Mouse (Mus musculus): ENCODE measurements around the gene Wdr53.
A peak's percentile ranks its signal among the peaks of the same experiment; 100 is the strongest.
"Not testable (repeated sequence)": the region's sequence is repeated elsewhere in the genome, so short reads cannot be mapped to it uniquely, and the experiment has no call there.

The Wdr53 gene

GRCm38 (mm10) chr16:32246952-32247370 is at the start of gene Wdr53, which contains the start of gene Fbxo45:
Gene Wdr53 (plus strand): TSS chr16:32247227.
Gene Fbxo45 (minus strand): TSS chr16:32247158.
- DNase-seq (ENCODE audit: low spot score) = peak; percentile 97

GRCm38 (mm10) chr16:32200256-32201003 is 46.6 kb upstream of the Wdr53 start:
- DNase-seq (ENCODE audit: low spot score) = no peak

DNA sequence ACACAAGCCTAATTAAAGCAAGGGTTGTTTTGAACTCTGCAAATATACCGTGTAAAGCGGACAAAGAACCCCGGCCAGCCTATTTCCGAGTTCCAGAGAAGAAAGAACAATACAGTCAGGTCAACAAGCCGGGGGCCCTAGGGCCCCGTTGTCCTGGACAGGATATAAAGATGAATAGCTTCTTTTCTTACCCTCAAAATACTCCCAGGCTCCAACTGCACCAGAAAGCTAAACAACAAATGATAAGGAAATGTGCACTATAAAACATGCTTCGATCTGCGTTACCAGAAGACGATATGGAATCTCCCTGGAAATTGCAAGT is 46.1 kb upstream of the Wdr53 start:
- no peak for DNase-seq (ENCODE audit: low spot score)

GRCm38 (mm10) chr16:32202681-32203080 is 44.3 kb upstream of the Wdr53 start:
- peak; percentile 40 for DNase-seq (ENCODE audit: low spot score)

GRCm38 (mm10) chr16:32204902-32205301 is 42.1 kb upstream of the Wdr53 start:
- DNase-seq (ENCODE audit: low spot score) = peak; percentile 31

GRCm38 (mm10) chr16:32214156-32214555 is 32.9 kb upstream of the Wdr53 start:
- DNase-seq (ENCODE audit: low spot score) = no peak

- DNase-seq (ENCODE audit: low spot score) = no peak
Measured at GRCm38 (mm10) chr16:32214804-32215576, 32.0 kb upstream of the Wdr53 start.

DNA sequence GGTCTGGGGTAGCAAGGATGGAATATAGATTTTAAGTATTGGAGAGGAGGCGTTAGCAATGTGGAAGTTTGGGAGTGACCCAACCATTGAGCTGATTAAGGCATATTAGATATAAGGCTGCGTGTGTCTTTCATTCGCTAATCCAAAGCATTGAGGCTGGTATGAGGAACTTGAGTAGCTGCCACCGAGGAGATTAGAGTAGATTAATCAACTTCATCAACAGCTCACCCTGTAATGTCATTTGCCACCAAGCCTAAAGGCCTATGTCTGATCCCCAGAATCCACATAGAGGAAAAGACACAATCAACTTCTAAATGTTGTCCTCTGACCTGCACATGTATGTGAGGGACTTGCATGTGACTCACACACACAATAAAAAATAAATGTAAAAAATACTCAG is 25.2 kb upstream of the Wdr53 start:
- DNase-seq (ENCODE audit: low spot score) = no peak

DNA sequence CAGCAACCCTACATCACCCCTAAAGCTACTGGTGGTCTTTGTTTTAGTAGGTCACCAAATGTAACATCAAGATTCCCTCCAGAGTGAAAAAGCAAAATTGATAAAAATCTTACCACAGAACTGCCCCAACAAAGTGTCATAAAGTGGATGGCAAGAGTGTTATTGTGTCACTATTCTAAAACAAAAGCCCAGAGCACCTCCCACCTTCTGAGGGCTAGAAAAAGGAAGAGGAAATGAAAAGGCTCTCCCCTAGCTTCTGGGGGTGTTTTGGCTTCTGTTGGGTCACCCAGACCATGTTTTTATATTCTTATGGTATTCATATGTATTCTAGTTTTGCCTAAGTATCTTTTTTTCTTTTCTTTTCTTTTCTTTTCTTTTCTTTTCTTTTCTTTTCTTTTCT is 24.6 kb upstream of the Wdr53 start:
- DNase-seq (ENCODE audit: low spot score) = no peak

DNA sequence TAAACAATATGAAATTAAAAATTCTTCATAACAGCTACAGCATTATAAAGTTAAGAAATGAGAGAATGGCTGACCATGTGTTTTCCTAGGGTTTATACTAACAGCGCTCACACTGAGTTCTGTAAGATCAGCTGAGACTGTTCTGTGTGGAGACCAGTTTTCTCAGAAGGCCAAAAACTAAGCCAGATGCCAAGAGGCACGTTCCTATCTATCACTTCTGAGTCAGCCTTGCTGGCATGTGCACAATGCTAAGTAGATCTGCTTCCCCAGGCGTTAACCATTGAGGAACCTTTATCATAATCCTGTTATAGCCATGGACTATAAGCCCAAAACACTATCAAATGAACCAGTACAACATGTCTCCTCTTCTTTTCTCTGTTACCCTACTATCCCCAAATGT is 15.0 kb upstream of the Wdr53 start:
- DNase-seq (ENCODE audit: low spot score) = not testable (repeated sequence)

GRCm38 (mm10) chr16:32237930-32238680 is 8.9 kb upstream of the Wdr53 start:
- DNase-seq (ENCODE audit: low spot score) = peak; percentile 34

DNA sequence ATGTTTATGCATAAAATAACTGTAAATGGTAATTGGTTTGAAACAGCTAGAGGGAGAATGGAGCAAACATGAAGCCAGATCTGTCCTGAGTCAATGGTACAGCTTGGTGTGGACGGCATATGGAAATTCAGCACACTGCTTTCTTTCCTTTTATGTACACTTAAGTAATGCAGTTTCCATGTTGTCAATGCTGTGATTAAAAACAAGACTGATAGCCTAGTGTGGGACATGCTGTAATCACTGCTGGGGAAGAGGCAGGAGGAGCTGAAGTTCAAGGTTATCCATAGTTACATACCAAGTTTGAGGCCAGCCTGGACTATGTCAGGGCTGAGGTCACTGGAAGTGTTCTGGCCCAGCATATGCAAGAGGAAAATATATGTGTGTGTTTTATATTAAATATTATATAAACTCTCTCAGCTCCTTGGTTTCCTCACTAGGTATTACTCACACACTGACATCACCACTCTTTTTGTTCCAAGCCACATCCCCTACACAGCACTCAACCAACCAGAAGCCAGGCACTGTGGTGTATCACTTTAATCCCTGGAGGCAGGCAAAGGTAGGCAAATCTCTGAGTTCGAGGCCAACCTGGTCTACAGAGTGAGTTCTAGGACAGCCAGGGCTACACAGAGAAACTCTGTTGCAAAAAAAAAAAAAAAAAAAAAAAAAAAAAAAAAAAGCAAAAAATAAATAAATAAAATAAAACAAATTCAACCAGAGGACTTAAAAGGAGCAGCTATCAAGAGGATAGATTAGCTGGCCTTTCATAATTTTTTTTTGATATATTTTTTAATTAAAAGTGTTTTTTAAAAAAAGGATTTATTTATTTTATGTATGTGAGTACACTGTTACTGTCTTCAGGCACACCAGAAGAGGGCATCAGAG is 7.4 kb upstream of the Wdr53 start:
- DNase-seq (ENCODE audit: low spot score) = no peak

- no peak for DNase-seq (ENCODE audit: low spot score)
Measured at GRCm38 (mm10) chr16:32243901-32244300, 3.1 kb upstream of the Wdr53 start.

- no peak for DNase-seq (ENCODE audit: low spot score)
Measured at GRCm38 (mm10) chr16:32246351-32246791, 656 bp upstream of the Wdr53 start.

DNA sequence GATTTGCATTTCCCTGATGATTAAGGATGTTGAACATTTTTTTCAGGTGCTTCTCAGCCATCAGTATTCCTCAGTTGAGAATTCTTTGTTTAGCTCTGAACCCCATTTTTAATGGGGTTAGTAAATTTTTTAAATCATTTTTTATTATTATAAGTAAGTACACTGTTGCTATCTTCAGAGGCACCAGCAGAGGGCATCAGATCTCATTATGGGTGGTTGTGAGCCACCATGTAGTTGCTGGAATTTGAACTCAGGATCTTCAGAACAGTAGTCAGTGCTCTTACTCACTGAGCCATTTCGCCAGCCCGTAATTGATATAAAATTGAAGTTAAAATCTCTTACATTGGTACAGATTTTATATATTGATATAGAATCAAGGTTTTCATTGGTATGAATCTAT is 17.2 kb downstream of the Wdr53 start:
- not testable (repeated sequence) for DNase-seq (ENCODE audit: low spot score)

DNA sequence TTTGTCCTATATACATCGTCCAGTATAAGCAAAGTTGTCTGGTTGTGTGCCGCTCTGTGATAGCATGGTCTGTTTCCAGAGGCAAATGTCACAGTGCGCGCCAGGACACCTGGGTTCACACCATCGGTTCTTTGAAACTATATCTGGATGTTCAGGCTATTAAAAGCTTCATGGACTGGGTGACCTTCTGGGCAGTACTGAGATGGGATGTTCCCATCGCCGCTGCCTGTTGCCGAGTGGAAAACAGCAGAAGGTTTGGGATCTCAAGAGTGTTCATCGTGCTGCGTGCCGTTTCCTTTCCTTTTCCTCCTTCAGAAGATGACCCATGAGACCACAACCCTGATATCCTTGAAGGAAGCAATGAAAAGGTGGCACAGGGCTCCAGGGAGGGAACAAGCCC is 24.3 kb downstream of the Wdr53 start, which contains the start of gene Smco1:
Smco1 (plus strand) TSS at position 178 of the 400 bp plus-strand sequence.
- no peak for DNase-seq (ENCODE audit: low spot score)

DNA sequence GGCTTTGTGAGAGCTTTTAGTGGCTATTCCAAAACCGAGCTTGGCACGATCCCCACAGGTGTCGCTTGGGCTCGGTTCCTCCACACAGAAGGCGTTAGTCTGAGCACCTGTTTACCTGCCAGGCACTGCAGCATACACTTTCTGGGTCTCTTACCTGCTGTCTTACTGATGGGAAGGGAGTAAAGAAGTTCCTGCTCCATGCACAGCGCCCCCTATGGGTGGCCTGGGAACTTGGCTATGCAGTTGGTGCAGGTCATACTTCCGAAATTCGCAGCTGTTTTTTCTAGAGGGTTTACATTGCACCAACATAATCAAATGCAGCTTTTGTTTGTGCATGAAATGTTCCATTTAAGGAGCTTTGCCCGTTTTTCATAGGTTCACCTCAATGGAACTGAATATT is 26.3 kb downstream of the Wdr53 start:
- DNase-seq (ENCODE audit: low spot score) = no peak

- no peak for DNase-seq (ENCODE audit: low spot score)
Measured at GRCm38 (mm10) chr16:32275041-32275440, 28.0 kb downstream of the Wdr53 start.

DNA sequence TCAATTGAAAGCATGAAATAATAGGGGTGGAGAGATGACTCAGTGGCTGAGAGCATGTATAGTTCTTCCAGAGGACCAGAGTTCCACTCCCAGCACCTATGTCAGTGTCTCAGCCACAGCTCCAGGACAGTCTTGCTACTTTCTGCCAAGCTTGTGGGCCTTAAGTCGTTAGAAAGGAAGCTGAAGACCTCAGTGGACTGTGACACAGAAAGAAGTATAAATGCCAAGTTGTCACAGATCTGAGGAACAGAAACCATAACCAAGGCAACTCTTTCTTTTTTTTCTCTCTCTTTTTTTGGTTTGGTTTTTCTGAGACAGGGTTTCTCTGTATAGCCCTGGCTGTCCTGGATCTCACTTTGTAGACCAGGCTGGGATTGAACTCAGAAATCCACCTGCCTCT is 28.8 kb downstream of the Wdr53 start:
- no peak for DNase-seq (ENCODE audit: low spot score)

DNA sequence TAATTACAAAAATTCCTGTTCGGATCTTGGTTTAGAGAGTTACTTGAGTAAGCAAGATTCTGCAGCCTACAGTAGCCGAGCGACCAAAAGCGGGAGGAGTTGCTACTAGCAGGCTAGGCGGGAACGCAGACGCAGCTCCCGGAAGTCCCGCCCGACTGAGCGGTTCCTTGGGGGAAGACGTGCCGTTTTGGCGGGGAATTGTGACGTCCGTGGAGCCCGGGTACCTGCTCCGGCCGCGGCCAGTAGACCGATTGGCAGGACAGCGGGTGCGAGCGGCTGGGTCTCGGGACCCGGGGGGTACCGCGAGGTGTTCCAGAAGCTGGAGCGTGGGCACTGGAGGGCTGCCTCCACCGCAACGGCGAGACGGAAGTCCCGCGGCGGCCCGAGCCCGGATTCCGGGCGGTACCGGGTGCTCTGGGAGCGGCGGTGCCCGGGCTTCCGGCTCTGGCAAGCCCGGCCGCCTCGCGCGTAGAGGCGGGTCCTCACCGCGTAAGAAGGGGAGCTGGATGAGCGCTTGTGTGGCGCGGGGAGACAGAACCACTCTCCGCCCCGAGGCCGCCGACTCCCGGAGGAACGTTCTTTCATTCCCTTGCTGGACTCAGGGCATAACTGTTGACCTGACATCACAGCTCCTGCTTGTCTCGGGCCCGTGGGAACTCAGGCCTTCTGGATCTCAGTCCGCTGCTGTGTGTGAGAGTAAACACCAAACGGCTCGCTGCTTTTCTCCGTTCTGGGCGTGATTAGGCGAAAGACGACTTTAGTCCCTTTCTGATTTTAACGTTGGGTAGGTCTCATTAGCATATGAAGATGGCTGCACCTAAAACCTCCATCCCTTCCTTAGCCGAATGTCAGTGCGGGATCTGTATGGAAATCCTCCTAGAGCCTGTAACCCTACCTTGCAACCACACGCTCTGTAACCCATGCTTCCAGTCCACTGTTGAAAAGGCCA is 30.6 kb downstream of the Wdr53 start, which contains the start of gene Rnf168:
Rnf168 (plus strand) TSS at position 152 of the 949 bp plus-strand sequence.
- peak; percentile 90 for DNase-seq (ENCODE audit: low spot score)
